Comparison of ENCODE assay signal across 22 mouse cellular contexts in genomic region chr5:136274739-136275138, GRCm38 (mm10). TPM values are rescaled to one million over a fixed set of nuclear protein-coding genes. Genes with fewer than 3 reads are reported as not detected.
DNase-seq lines count a peak whose midpoint lies in the region; ATAC-seq and TF ChIP-seq lines count a peak whose summit lies in the region.
"Had no signal": no experiment of that assay in that cellular context is flagged by ENCODE, and none has a peak within 500 bp of the region (broad histone marks: within the 10 kb centered on the region; RNA-seq: fewer than 3 reads in every experiment).

No protein-coding gene starts in this region.

- TF ChIP-seq POLR2A in testis, adult 2 months (IDR thresholded peaks at IDR 0.05; ENCODE audit: control insufficient read depth, low read depth, low read length), result peak; percentile 84

- no peak overlapping the region for H3K4me3 ChIP-seq in embryonic facial prominence, embryonic 12.5 days
- H3K4me3 ChIP-seq in embryonic facial prominence, embryonic 10.5 days, result no peak overlapping the region
- peak overlapping the region; percentile 87 for H3K4me3 ChIP-seq in testis, adult 2 months (ENCODE audit: control insufficient read depth, low read depth, low read length)
- H3K4me3 ChIP-seq: heart, adult 2 months; heart, embryonic 15.5 days; hindbrain, embryonic 13.5 days had no signal

- no peaks in the 10 kb centered on the region for H3K4me1 ChIP-seq in embryonic facial prominence, embryonic 12.5 days
- H3K4me1 ChIP-seq in embryonic facial prominence, embryonic 10.5 days, result peaks cover 10% of the 10 kb centered on the region; the same call in 1 of the 2 replicates
- H3K4me1 ChIP-seq in testis, adult 2 months (ENCODE audit: control insufficient read depth, insufficient read depth, low read length), result peaks cover 5% of the 10 kb centered on the region; the same call in 1 of the 2 replicates

- peaks cover 63% of the 10 kb centered on the region for H3K36me3 ChIP-seq in embryonic facial prominence, embryonic 12.5 days
- H3K36me3 ChIP-seq in embryonic facial prominence, embryonic 10.5 days (replicated peaks), result peaks cover 84% of the 10 kb centered on the region
- H3K36me3 ChIP-seq in testis, adult 2 months (ENCODE audit: control insufficient read depth, insufficient read depth, low read length), result 0 out of 2 replicates have a peak, but pooled peaks cover 1% of the 10 kb centered on the region
- H3K36me3 ChIP-seq: G1E had no signal

- no peaks in the 10 kb centered on the region for H3K9me3 ChIP-seq in embryonic facial prominence, embryonic 12.5 days
- H3K9me3 ChIP-seq in embryonic facial prominence, embryonic 10.5 days, result no peaks in the 10 kb centered on the region
- H3K9me3 ChIP-seq: G1E; heart, embryonic 15.5 days; hindbrain, embryonic 13.5 days had no signal

- H3K27ac ChIP-seq in embryonic facial prominence, embryonic 12.5 days, result 0 out of 2 replicates have a peak overlapping the region, but pooled peaks have one; percentile 1
- H3K27ac ChIP-seq in embryonic facial prominence, embryonic 10.5 days (replicated peaks), result no peak overlapping the region
- peak overlapping the region; percentile 92 for H3K27ac ChIP-seq in testis, adult 2 months (ENCODE audit: control insufficient read depth, insufficient read depth, low read depth, low read length)
- H3K27ac ChIP-seq: heart, adult 2 months; heart, embryonic 15.5 days; hindbrain, embryonic 13.5 days; hindbrain, postnatal 0 days had no signal

- no peak for DNase-seq in embryonic facial prominence, embryonic 10.5 days (ENCODE audit: low spot score)
- DNase-seq in testis, postnatal 10 days (ENCODE audit: low spot score), result no peak
- DNase-seq in ZHBTc4 (ENCODE audit: low read depth, low spot score), result peak; percentile 85
- no peak for DNase-seq in adrenal gland, postnatal 25 days
- no peak for DNase-seq in thymus, adult 18-20 months
- DNase-seq: adrenal gland, adult 2 months; adrenal gland, postnatal 36 days; B cell, adult 2 months; cerebellum, adult 2 months; cerebellum, postnatal 10 days; forebrain, postnatal 0 days; gastrocnemius, postnatal 14 days; heart, adult 2 months; heart, postnatal 14 days had no signal

- no peak for TF ChIP-seq CTCF in testis, adult 2 months (IDR thresholded peaks at IDR 0.05; ENCODE audit: control insufficient read depth, insufficient read depth, insufficient replicate concordance, low read depth, low read length)

- WGBS in embryonic facial prominence, embryonic 12.5 days, result 89% methylated on average over 43 of the region's 43 CpGs
- WGBS in embryonic facial prominence, embryonic 10.5 days, result 94% methylated on average over 43 of the region's 43 CpGs

- H3K27me3 ChIP-seq in embryonic facial prominence, embryonic 12.5 days, result no peaks in the 10 kb centered on the region
- no peaks in the 10 kb centered on the region for H3K27me3 ChIP-seq in embryonic facial prominence, embryonic 10.5 days (replicated peaks; ENCODE audit: low read depth, poor library complexity, severe bottlenecking)
- H3K27me3 ChIP-seq in testis, adult 2 months (ENCODE audit: control insufficient read depth, insufficient read depth, low read length), result no peaks in the 10 kb centered on the region
- H3K27me3 ChIP-seq: heart, embryonic 15.5 days; hindbrain, embryonic 13.5 days had no signal

- 0 out of 2 replicates have a peak overlapping the region, but pooled peaks have one; percentile 27 for H3K9ac ChIP-seq in embryonic facial prominence, embryonic 12.5 days
- H3K9ac ChIP-seq: forebrain, postnatal 0 days; heart, embryonic 15.5 days; hindbrain, embryonic 13.5 days had no signal

- H3K4me2 ChIP-seq in embryonic facial prominence, embryonic 12.5 days (replicated peaks), result no peak overlapping the region
- H3K4me2 ChIP-seq: heart, embryonic 11.5 days; heart, embryonic 15.5 days; hindbrain, embryonic 13.5 days had no signal

- no peak for ATAC-seq in embryonic facial prominence, embryonic 12.5 days (ENCODE audit: insufficient number of reproducible peaks, insufficient read depth, low FRiP score, low TSS enrichment)
- ATAC-seq: CD4-positive, CD25-positive, alpha-beta regulatory T cell, adult 4 months; forebrain, postnatal 0 days; hindbrain, postnatal 0 days had no signal

RNA-seq across cellular contexts. Expression of gene Sh2b2, which starts 28.4 kb away (rescaled TPM):
- 14.8 and 15.8 TPM in 2 replicates for polyA plus RNA-seq in embryonic facial prominence, embryonic 12.5 days (2016; fragmentation: Nextera tagmentation; extraction: Ambion mirVana)
- polyA plus RNA-seq in embryonic facial prominence, embryonic 10.5 days (2016; fragmentation: Nextera tagmentation; extraction: Ambion mirVana), result 14.1 and 17.0 TPM in 2 replicates
- 2.0 and 2.3 TPM in 2 replicates for polyA plus RNA-seq in testis, adult 2 months (2012; rRNA removed)
- 14.2 and 26.8 TPM in 2 replicates for total RNA-seq in adrenal gland, postnatal 25 days (2021)
- polyA plus RNA-seq: G1E had no signal
